Mouse (Mus musculus): Measurements from ENCODE around the gene Bptf. TPM values are rescaled to one million over a fixed set of nuclear protein-coding genes. Genes with fewer than 3 reads are reported as not detected.
A peak's percentile ranks its signal among the peaks of the same experiment; 100 is the strongest.

The Bptf gene
- total and polyA plus RNA-seq, 3 experiments, result 22.1 to 63.9 (median 28.0) TPM

- Histone ChIP-seq H3K4me1 (ENCODE audit: control insufficient read depth in 1 of 2, insufficient read depth in 2 of 2) (peaks cover 6 to 14% of the 10 kb centered on the region in 2 experiments; a peak in 3 of 4 replicates), H3K4me2 (ENCODE audit: insufficient read depth, low read depth, poor library complexity, severe bottlenecking) (peak overlapping the region; percentile 81), H3K27ac (ENCODE audit: insufficient read depth, low read depth) (peak overlapping the region; percentile 5; the same call in 1 of the 2 replicates), H3K4me3 (replicated peaks in 1 of 3; ENCODE audit: low read depth in 2 of 3, low read length in 2 of 3, poor library complexity in 1 of 3) (peak overlapping the region; percentile 52 to 77 (median 63)), H3K79me2 (replicated peaks; ENCODE audit: control insufficient read depth, extremely low read depth, insufficient read depth, poor library complexity, severe bottlenecking) (no peaks in the 10 kb centered on the region), H3K9me3 (replicated peaks; ENCODE audit: low read length) (peaks cover 3% of the 10 kb centered on the region), H3K27me3 (replicated peaks) (peaks cover 11% of the 10 kb centered on the region), H3K9ac (ENCODE audit: insufficient read depth, low read depth) (peak overlapping the region; percentile 63), H3K36me3 (replicated peaks in 1 of 2; ENCODE audit: control insufficient read depth in 1 of 2, insufficient read depth in 1 of 2, low read length in 1 of 2) (no peaks in the 10 kb centered on the region)
- dilution Hi-C loops (cut with MboI; ENCODE audit: extremely low pct_ligation_motif_present, extremely low pct_unique_long_range_greater_than_20kb, low sequenced_read_pairs) (no loop called here), in situ Hi-C loops (cut with MboI; ENCODE audit: low pct_ligation_motif_present, low pct_unique_long_range_greater_than_20kb, low sequenced_read_pairs) (no loop called here)
- DNase-seq (ENCODE audit: extremely low read depth), result peak; percentile 98
- TF ChIP-seq SIN3A (IDR thresholded peaks at IDR 0.05; ENCODE audit: low read length), result peak; percentile 75; the same call in 1 of the 2 replicates
- TF ChIP-seq MAX (IDR thresholded peaks at IDR 0.05; ENCODE audit: low read length), result no peak
- TF ChIP-seq JUN (IDR thresholded peaks at IDR 0.05; ENCODE audit: insufficient read depth, low read depth, low read length), result no peak
- no peak for TF ChIP-seq SMC3 (IDR thresholded peaks at IDR 0.05; ENCODE audit: low read depth, low read length)
- peak; percentile 61; the same call in 1 of the 2 replicates for TF ChIP-seq EP300 (IDR thresholded peaks at IDR 0.05; ENCODE audit: low read length)
- peak; percentile 97 for TF ChIP-seq NELFE (IDR thresholded peaks at IDR 0.05; ENCODE audit: low read depth, low read length)
- TF ChIP-seq RCOR1 (conservative IDR thresholded peaks at IDR 0.05; ENCODE audit: low read depth, low read length), result 0 out of 2 replicates have a peak, but pooled peaks have one; percentile 48
- 0 out of 2 replicates have a peak, but pooled peaks have one; percentile 30 for TF ChIP-seq CHD2 (IDR thresholded peaks at IDR 0.05; ENCODE audit: low read length)
- peak; percentile 82; the same call in 1 of the 2 replicates for TF ChIP-seq KAT2A (IDR thresholded peaks at IDR 0.05; ENCODE audit: insufficient replicate concordance, low read length)
- peak; percentile 50 for TF ChIP-seq JUND (conservative IDR thresholded peaks at IDR 0.05; ENCODE audit: low read depth, low read length)
- peak; percentile 90; the same call in 1 of the 2 replicates for TF ChIP-seq E2F4 (IDR thresholded peaks at IDR 0.05; ENCODE audit: insufficient replicate concordance, low read depth, low read length)
- TF ChIP-seq HCFC1 (IDR thresholded peaks at IDR 0.05; ENCODE audit: low read depth, low read length), result peak; percentile 62
- 0 out of 2 replicates have a peak, but pooled peaks have one; percentile 25 for TF ChIP-seq BHLHE40 (IDR thresholded peaks at IDR 0.05; ENCODE audit: low read depth, low read length)
- TF ChIP-seq POLR2A (IDR thresholded peaks at IDR 0.05; ENCODE audit: low read depth, low read length), result peak; percentile 100
- peak; percentile 99 for TF ChIP-seq MAFK (IDR thresholded peaks at IDR 0.05; ENCODE audit: insufficient replicate concordance, low read length)
- peak; percentile 6; the same call in 1 of the 2 replicates for TF ChIP-seq MEF2A (IDR thresholded peaks at IDR 0.05; ENCODE audit: borderline replicate concordance, low read depth, low read length)
- TF ChIP-seq TBP (conservative IDR thresholded peaks at IDR 0.05; ENCODE audit: low read depth, low read length), result peak; percentile 100
- peak; percentile 20; the same call in 1 of the 2 replicates for TF ChIP-seq MAZ (IDR thresholded peaks at IDR 0.05; ENCODE audit: low read depth, low read length)
- peak; percentile 91 for TF ChIP-seq NRF1 (IDR thresholded peaks at IDR 0.05; ENCODE audit: low read depth, low read length)
- TF ChIP-seq ETS1 (conservative IDR thresholded peaks at IDR 0.05; ENCODE audit: low read depth, low read length), result 0 out of 2 replicates have a peak, but pooled peaks have one; percentile 14
- TF ChIP-seq RAD21 (IDR thresholded peaks at IDR 0.05; ENCODE audit: low read depth, low read length), result no peak
- no peak for TF ChIP-seq ZKSCAN1 (IDR thresholded peaks at IDR 0.05; ENCODE audit: borderline replicate concordance, low read depth, low read length)
- TF ChIP-seq GABPA (IDR thresholded peaks at IDR 0.05; ENCODE audit: insufficient replicate concordance, low read depth, low read length), result no peak
- peak; percentile 100 for TF ChIP-seq ELF1 (IDR thresholded peaks at IDR 0.05; ENCODE audit: low read depth, low read length)
- peak; percentile 88 for TF ChIP-seq TCF12 (IDR thresholded peaks at IDR 0.05; ENCODE audit: low read depth, low read length)
- no peak for TF ChIP-seq CTCF (conservative IDR thresholded peaks at IDR 0.05 in 1 of 2, IDR thresholded peaks at IDR 0.05 in 1 of 2; ENCODE audit: low read depth in 2 of 2, low read length in 2 of 2)
- TF ChIP-seq USF2 (conservative IDR thresholded peaks at IDR 0.05; ENCODE audit: low read depth, low read length), result no peak
- TF ChIP-seq MYC (IDR thresholded peaks at IDR 0.05; ENCODE audit: low read depth, low read length), result no peak
- TF ChIP-seq IRF4 (IDR thresholded peaks at IDR 0.05; ENCODE audit: low read depth, low read length), result peak; percentile 60
- no peak; the same call in 1 of the 2 replicates for TF ChIP-seq ZMIZ1 (IDR thresholded peaks at IDR 0.05; ENCODE audit: low read depth, low read length)
- TF ChIP-seq USF1 (IDR thresholded peaks at IDR 0.05; ENCODE audit: low read depth, low read length), result no peak
- TF ChIP-seq ZNF384 (IDR thresholded peaks at IDR 0.05; ENCODE audit: low read depth, low read length), result no peak
- TF ChIP-seq POLR2AphosphoS2 (IDR thresholded peaks at IDR 0.05; ENCODE audit: low read depth, low read length), result peak; percentile 68; the same call in 1 of the 2 replicates
Observed at GRCm38 (mm10) chr11:107012324-107013017, 119.5 kb downstream of the Bptf start.

All from CH12.LX (cell line).